Mouse (Mus musculus): ENCODE measurements around the gene Kpna3.

- TF ChIP-seq POLR2A (IDR thresholded peaks at IDR 0.05; ENCODE audit: insufficient read depth, low read length): no peak
- no peak for TF ChIP-seq CTCF (IDR thresholded peaks at IDR 0.05; ENCODE audit: low read depth, low read length)
Observed at GRCm38 (mm10) chr14:61350808-61351207, 88.9 kb downstream of the Kpna3 start.

Measured in ES-Bruce4 (cell line).